Mouse (Mus musculus) left cerebral cortex, adult 11 months (tissue): ENCODE measurements at regions not wholly inside any gene's neighbourhood (a gene's known extent, or its start where the extent isn't known, plus 50 kb on each side); places are given as distances from the start of the nearest gene placed in this dataset.

ENCODE experiments used
- DNase-seq: peaks from one replicate; pipeline ENCODE4 v3.0.0; 2022; ENCODE audit warnings: low spot score

DNA sequence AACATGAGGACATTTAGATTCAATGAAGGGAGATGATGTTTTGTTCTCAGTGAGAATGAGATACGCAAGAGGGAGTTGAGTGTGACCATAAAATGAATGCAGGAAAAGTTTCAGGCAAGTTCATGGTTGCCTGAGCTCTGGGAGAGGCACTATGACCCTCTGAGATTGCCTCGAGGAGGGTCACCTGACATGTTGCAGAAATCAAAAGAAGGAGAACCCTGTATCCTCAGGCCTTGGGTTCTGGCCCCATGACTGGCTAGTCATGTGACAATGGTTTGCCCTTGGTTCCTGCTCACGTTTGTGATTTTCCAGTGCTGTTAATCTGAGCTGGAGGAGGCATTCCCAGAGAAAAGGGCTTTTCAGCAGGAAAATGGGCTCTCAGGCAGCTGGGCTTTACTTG lies 98.9 kb downstream of the Mab21l3 start:
- DNase-seq = no peak

DNA sequence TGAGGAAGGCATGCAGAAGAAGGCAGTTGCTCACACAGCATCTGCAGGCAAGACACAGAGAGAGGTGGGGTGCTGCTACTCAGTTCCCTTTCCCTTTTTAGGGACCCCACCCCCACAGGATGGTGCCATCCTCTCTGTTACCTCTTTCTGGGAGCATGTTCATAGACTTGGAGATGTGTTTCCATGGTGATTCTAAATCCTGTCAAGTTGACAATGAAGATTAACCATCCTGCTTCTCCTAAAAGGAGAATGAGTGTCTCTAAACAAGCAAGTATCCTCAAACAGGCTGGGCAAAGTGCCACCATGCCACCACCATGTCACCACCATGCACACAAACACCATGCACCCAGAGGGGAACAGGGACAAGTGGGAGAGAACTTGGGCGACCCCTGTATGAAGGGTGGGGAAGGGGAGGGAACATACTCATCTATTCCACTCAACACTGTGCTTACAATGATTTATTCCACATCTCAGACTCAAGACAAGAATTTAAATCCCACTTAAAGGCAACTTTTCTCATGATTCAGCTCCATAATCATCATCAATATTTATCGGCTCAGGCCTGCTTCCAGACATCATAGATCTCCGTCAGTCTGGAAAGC lies 99.6 kb downstream of the Mab21l3 start:
- no peak for DNase-seq

DNA sequence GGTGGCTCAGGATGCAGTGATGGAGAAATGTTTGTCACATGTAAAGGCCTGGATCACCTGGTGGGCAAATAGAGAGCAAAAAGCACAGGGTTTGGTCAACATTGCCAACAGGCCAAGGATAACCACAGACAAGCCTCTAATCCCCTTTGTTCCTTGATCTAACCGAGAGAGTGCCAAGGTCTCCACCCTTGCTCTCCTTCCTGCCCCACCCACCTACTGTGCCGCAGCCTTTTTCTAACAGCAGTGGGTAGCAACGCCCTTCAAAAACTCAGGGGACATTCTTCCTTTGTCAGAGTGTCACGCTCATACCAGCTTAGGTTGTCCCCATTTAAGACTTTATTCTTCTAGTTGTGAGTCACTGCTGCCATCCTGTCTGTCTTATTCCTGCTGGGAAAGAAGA lies 100.6 kb downstream of the Mab21l3 start:
- no peak for DNase-seq

DNA sequence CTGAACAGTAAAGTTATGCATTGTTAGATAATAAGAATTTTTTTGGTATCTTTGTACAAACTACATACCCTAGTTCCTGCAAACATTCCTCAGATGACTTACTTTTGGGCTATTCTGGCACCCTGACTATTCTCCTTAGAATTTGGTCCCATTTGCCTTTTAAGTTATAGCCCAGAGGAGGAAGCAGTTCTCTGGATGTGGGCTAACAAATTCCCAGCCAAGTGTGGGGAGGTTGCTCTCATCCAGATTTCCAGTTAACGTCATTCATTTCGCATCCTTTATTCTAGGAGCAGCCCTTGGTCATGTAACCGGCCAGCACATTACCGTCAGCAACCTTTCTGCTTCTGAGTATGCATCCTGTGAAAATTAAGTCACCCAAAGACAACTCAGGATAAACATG lies 107.9 kb downstream of the Mab21l3 start:
- no peak for DNase-seq

DNA sequence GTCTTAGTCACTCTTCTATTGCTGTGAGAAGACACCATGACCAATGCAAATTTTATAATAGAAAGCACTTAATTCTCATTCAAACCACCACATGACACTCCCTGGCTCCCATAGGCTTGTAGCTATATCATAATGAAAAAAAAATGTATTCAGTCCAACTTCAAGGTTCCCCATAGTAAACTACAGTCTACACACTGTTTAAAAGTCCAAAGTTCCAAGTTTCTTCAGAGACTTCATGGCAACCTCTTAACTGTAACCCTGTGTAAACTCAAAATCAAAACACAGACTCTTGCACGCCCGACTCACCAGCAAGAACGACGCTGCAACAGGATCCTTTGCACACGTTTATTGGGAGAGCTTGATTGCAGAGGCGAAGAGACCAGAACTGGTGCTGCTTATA lies 111.6 kb downstream of the Mab21l3 start:
- no peak for DNase-seq

DNA sequence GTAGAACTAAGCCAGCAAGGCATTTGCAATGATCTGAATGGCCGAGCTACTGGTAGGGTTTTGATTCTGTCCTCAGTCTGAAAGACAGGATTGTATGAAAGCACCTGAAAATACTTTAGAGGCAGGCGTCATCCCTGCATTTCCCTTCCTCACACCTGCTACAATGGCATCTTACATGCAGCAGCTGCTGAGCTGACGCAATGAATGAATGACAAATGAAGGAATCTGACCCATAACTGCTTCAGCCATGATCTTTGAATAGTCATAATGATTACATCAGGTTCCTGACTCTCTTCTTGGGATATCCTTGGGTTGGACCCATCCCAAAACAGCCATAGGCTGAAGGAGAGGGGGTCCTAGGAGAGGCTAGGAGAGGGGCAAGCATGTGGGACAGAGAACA lies 119.7 kb downstream of the Mab21l3 start:
- DNase-seq = no peak

DNA sequence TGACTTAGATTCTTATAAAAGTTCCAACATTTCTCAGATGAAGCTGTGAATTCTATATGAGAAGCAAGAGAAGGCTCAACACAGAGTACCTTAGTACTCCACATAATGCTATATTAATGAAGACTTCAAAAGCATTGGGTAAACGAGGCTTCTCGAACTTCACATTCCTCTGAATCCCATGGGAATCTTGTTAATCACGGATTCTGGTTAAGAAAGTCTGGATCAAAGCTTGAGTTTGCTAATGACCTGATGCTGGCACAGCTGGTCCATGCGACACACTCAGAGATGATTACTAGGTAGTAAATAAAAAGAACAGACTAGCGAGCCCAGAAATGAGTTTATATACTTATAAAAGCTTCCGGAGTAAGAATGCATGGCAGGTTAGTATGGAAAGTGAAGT lies 118.4 kb upstream of the Atp1a1 start:
- DNase-seq = no peak

DNA sequence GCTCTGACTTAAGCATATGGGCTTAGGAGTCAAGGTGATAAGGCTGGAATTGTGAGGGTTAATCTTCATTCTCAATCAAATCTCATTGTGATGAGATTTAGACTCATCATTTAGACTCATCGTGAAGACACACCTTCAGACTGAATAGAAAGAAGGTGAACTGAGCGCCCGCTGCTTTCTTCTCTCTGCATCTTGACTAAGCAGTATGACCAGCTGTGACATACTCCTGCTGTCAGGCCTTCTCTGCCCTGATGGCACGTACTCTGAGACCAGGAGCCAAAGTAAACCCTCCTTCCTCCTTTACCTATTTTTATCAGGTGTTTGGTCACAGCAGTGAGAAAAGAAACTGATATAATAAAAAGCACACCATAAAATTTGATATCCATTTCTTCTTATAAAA lies 117.5 kb upstream of the Atp1a1 start:
- DNase-seq = no peak

DNA sequence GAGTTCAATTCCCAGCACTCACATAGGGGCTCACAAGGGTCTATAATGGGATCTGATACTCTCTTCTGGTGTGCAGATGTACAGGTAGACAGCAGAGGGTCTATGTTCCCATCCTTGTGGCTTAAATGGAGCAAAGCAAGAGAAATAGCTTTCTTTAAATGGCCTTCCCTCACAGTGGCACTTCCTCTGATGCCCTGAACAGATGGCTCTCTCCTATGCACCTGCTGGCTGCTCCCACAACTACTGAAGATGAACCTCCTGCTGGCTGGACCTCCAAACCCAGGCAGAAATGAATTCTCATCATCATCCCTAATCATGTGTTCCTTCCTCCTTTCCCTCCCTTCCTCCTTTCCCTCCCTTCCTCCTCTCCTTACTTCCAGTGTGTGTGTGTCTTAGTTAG lies 110.9 kb upstream of the Atp1a1 start:
- DNase-seq = no peak

DNA sequence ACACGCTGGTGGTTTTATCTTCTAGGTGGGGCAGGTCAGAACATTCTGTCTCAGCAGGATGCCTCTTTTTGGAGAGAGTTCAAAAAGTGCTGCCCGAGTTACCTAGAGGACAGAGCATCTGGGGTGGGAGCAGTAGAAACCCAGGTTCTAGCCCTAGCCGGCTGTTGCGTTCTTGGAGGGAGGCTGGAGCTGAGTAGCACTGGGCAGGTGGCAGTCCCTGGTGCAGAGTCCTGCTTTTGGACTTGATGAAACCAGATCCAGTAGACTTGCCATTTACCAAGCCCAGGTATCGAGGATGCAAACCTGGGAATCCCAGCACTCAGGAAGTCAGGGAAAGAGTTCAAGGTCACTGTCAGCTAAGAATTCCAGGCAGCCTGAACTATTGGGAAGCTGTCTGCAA lies 110.3 kb upstream of the Atp1a1 start:
- DNase-seq = no peak

DNA sequence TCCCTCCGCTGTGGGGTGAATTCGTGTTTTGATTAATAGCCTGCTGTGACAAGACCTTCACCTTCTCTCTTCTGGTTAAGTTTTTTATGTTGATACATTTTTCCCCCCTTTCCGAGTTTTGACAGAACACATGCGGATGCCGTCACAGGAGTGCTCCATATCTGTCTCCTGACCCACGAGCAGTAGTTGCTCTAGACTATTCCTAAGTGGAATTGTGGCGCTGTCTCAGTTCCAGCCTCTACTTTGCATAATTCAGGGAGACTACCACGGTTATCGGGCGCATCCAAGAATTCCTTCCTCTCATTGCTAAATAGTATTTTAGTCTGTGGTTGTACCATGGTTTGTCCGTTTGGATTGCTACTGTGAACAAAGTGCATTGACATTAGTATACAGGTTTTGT lies 109.2 kb upstream of the Atp1a1 start:
- DNase-seq = no peak

DNA sequence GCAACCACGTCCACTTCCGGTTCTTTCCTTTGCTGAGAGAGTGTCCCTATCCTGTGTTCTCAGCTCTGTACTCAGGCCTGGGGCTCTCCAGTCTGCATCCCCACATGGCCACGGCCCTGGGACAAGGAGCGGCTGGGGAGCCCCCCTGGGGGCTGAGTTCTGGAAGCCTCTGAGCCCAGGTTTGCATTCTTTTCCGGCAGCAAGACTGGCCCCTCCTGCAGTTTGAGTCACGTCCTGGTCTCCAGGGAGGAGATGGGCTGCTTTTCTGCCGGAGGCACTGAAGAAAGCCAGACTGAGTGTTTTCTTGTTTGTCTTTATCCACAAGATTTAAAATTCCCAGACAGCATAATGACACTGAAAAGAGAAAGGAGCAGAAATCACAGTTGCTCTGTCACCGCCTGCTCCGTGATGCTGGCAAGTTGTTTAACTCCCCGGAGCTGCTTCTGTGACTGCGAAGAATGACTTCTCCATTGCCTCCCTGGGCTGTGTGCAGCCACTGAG lies 108.7 kb upstream of the Atp1a1 start:
- DNase-seq = no peak

DNA sequence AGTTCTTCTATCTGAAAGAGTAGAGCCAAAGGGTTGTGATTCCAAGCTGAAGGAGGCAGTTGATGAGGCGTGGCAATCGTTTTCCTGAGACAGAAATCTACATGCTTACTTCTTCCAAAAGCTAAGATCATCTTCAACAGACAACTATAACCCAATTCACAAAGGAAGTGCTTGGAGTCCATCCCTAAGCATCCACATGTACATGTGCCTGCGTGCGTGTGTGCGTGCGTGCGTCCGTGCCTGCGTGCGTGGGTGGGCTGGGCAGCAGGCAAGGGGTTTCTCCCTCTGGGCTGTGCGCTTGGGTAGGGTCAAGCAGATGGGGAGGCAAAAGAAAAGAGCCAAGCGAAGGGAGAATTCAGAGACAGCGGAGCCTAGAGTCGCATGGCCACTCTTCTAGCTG lies 108.2 kb upstream of the Atp1a1 start:
- no peak for DNase-seq

DNA sequence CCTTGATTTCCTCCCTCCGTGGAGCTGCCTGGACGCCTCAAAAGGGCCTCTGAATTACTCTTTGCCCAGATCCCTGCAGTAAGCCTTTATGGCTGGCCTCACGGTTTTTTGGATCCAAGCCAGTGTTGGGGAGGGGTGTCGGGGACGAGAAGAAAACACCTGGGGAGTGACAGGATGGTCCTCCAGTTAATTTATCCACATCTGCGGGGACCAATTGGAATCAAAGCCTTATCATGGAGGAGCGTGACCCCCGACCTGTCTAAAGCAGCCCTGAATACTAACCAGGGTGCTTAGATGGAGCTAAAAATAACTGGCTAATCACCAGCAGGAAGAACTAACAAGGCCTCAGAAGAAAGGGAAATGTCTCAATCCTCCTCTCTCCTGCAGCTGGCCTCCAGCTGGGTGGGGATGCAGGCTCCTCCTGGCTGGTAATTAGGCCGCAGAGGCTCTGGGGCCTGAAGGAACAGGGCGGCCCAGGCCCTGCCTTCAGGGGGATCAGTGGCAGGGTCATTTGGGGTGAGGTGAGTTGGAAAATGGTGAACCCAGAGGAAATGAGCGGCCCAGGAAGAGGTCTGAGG lies 107.2 kb upstream of the Atp1a1 start:
- DNase-seq = no peak

DNA sequence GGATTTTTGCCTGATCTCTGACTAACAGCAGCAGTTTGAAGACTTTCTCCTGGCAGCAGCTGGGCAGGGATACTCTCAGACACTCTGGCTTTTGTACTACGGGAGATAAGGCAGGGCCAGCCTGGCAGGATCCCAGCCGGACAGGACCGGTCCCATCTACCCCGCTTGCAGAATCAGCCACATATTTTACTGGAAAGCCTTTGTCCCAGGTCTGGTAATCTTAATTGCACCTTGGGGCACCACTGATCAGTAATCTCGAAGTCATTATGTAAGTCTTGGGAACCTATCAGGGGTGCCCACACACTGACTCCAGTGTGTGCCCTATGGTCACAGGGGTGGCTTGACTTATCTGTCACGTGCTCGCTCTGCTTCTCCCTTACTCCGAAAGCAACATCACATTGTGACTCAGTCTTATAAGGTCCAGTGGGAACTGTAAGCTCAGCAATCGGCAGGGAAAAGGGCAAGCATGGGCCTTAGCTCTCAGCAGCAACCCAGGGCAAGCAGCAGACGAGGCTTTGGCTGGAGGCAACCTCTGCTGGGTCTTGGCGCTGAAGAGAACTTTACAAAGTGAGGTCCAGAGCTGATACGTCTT lies 105.0 kb upstream of the Atp1a1 start:
- no peak for DNase-seq

DNA sequence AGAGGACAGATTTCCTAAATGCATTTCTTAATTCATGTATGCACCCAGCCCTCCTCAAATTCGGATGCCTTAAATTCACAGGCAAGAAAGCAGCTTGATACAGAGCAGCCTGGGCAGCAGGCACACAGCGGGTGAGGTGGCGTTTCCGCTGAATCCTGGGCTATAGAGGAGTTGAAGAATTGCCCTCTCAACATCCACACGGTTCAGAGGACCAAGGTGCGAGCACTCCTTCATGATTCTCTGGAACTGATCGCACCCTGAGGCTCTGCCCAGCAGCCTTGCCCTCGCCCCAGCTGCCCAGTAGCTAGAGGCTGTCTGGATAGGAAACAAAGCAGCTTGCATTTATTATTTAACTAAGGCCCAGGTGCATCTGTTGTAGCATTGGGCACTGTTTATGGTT lies 104.3 kb upstream of the Atp1a1 start:
- DNase-seq = no peak

DNA sequence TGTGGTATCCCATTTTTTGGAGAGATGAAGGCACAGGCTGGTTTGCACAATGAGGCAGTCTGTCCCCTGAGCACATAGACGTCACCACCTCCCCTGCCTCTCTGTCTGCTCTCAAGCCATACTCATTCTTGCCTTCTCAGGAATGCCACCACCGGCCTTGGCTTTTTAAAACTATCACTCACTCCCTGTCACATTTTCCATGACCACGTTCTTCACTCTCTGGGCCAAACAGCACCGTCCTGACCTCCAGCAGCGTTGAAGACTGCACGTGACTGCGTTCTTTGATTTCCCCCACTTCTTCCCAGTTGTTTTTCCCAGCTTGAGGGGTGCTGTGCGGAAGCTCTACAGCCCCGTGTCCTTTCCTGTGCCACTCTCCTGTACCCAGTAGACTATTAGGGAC lies 100.4 kb upstream of the Atp1a1 start:
- no peak for DNase-seq

DNA sequence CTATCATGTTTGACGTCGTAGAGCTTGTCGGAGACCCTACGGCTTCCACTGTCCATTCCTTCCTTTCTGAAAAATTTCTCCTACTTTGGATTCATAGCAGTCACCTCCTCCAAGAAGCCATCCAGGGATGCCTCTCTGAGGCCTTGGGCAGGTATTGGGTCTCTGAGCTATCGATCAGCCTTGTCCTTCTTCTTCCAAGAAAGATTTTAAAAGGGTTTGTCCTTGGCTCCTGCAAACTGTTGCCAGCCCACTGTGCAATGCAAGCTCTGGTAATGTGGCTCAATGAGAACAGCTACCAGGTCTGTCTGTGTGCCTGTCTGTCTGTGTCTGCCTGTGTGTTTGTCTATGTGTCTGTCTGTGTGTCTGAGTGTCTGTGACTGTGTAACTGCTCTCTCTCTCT lies 99.8 kb upstream of the Atp1a1 start:
- no peak for DNase-seq

DNA sequence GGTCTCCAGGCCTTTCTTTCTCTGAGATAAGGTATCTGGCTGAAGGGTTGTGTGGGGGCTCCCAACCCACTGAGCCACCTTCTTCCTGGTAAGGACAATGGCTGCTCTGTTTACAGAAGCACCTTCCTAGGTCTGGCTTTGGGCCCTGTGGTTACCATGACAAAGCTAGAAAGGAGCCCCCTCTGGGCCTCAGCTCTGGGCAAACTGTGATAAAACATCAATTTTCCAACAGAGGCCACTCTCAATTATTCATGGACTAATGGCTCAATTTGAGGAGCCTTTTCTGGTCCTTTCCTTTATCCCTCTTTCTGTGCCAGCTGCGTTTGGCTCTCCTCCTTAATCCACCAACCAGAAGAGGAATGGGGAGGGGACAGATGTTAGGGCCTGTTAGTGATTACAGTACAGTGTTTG lies 97.3 kb upstream of the Atp1a1 start:
- DNase-seq = no peak

DNA sequence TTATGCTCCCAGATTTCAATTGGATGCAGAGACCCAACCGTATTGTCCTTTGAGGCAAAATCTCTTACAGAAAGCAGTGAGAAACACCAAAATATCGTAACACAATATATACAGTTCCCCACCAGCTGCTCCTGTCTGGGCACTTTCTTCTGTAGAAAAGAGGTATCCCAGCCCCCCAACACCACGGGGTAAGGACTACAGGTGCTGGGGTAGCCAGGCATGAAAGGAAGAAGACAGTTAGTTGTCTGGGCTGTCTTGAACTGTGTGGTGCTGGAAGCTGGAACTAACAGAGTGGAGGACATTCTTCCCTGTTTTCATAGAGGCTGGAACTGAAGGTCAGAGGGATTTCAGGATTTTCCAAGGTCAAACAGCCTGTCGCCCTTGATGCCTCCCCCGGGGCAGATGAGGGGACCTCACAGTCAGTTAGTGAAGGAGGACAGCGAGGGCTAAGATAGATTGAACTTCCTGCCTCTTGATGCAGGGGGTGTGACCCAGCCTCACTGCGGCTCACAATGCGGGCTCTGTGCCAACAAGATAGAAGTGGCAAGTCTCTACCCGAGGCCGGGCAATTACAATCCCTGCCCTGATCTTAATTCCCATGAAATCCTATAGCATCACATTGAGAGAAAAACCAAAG lies 96.6 kb upstream of the Atp1a1 start:
- no peak for DNase-seq

DNA sequence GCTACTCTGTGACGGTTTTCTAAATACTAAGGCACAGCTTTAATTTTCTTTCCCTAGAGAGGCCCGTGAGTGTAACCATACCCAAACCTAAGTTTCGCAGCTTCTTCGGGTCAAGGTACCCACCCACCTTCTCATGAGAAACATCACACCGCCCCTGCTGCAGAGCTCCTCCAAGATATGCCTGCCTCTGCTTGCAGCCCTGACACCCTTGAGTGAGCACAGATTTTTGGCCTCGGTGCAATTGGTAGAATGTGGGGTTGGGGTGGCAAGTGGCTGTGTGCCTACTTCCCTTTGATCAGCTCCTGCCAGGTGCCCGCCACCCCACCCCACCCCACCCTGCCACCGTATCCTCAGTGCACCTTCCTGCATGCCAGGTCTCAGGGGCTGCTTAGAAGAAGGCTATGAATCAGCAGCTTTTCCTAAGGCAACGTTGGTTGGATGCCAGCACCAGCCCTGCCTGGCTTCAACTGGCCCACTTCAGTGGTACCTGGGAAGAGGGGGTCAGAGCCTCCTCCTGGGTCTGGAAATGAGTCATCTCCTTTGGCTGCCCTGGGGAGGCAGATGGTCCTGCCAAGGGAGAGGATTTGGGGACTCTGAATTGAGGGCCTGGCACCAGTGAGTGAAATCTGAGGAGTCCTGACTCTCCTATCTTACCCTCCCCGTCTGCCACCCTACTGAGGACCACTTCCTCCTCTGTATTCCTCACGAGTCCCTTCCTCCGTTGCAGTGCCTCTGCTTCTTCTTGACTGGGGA lies 95.6 kb upstream of the Atp1a1 start:
- DNase-seq = no peak

DNA sequence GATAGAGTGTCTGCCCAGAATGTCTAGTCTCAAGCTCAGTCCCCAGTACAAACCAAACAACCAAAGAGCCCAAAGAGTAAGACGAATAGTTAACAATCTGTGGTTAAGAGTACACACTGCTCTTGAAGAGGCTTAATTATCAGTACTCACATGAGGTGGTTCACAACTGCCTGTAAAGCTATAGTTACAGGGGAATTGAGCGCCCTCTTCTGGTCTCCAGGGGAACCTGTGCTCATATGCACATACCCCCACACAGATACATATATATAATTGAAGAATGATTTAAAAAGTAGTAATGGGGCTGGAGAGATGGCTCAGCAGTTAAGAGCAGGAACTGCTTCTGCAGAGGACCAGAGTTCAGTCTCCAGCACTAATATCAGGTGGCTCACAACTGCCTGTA lies 92.3 kb upstream of the Atp1a1 start:
- no peak for DNase-seq

DNA sequence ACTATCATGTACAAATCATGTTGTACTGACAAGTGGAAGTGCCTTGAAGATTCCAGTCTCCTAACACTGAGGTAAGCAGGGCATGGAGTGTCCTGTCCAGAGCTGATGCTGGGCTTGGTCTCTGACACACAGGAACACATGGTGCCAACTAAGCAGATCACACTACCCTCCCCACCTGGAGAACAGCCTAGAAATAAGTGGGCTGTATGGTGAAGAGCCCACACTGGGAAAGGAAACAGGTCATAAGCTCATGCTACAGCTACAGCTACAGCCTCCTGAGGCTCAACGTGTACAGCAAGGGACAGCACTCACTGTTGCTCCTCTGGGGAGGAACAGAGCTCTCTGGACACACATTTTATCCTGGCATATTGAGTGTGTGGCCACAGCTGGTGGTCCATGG lies 89.8 kb upstream of the Atp1a1 start:
- no peak for DNase-seq
